Mouse (Mus musculus): ENCODE measurements around the gene 1110008P14Rik.
A peak's percentile ranks its signal among the peaks of the same experiment; 100 is the strongest.
"Not testable (repeated sequence)": the region's sequence is repeated elsewhere in the genome, so short reads cannot be mapped to it uniquely, and the experiment has no call there.

1110008P14Rik gene

GRCm38 (mm10) chr2:32362817-32363340 lies 18.9 kb downstream of the 1110008P14Rik start:
- peak; percentile 89 for DNase-seq

GRCm38 (mm10) chr2:32362274-32362673 lies 19.5 kb downstream of the 1110008P14Rik start:
- DNase-seq: not testable (repeated sequence)

GRCm38 (mm10) chr2:32361437-32361836 lies 20.3 kb downstream of the 1110008P14Rik start:
- DNase-seq: peak; percentile 61

- DNase-seq: peak; percentile 66
Measured at GRCm38 (mm10) chr2:32360741-32361140, 21.0 kb downstream of the 1110008P14Rik start.

- DNase-seq: no peak
Measured at GRCm38 (mm10) chr2:32358381-32358780, 23.4 kb downstream of the 1110008P14Rik start.

DNA sequence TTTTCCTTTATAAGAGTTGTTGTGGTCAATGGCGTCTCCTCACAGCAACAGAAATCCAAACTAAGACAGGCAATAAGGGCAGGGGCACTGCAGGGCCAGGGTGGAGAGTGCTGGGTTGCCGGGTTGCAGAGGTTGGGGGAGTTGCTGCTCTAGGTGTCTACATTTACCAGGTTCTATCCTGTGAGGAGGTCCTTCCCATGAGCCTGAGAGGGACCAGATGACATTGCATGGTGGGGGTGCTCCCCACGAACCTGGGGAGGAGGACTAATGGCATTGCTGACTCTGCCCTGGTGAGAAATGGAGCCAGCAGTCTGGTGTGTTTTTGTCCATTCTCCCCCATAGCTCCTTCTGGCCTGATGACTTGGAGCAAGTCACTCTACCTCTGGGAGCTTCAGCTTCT lies 24.0 kb downstream of the 1110008P14Rik start:
- DNase-seq: no peak

GRCm38 (mm10) chr2:32356216-32356615 lies 25.5 kb downstream of the 1110008P14Rik start:
- no peak for DNase-seq

DNA sequence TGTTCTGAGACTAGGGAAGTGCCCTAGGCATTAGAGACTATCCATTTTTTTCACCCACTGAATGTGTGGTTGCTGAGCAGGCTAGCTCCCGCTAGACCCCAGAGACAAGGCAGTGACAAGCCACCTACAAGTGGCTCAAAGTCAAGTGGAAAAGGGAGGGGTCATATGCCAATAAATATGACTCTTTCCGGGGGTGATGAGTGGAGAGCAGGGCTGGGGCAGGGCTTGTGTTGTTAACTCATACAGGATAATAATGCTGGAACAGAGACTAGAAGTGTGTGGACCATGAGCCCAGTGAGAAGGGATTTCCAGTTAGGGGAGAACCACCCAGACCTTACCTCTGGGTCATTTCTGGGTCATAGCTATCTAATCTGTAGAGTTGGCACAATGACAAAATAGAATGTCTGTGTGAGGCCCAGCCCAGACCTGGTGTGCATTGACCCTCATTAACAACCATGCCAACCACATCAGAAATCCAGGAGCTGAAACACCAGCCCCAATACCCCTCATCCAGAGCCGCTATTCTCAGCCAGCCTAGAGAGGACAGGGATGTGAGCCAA lies 27.3 kb downstream of the 1110008P14Rik start:
- no peak for DNase-seq

- DNase-seq: no peak
Measured at GRCm38 (mm10) chr2:32353836-32354235, 27.9 kb downstream of the 1110008P14Rik start.

DNA sequence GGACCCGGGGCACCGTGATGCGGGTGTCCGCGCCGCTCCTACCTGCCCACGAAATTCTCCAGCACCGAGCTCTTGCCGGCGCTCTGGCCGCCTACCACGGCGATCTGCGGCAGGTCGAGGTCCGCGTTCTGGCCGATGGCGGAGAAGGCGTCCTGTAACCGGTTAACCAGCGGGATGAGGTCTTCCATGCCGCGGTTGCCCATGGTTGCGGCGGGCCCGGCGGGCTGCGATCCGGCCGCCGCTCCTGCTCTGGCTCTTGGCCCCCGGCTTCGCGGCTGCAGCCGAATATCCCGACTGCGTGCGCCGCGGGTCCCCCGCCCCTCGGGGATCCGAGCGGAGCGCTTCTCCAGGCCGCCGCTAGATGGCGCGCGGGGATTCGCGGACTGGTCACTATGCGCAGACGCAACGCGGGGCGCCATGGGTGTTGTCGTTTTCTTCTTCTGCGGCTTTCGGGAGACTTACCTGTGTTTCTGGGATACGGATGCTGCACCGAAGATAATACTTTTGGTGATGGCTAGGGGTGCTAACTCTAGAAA lies 28.7 kb downstream of the 1110008P14Rik start, which contains the start of gene Dnm1:
Gene Dnm1 (minus strand): TSS at position 332 of the 536 bp plus-strand sequence.
- peak; percentile 97 for DNase-seq

- peak; percentile 74 for DNase-seq
Measured at GRCm38 (mm10) chr2:32352151-32353006, 29.4 kb downstream of the 1110008P14Rik start, which contains the start of gene Ciz1. Gene Ciz1 (plus strand): TSS chr2:32352327.

DNA sequence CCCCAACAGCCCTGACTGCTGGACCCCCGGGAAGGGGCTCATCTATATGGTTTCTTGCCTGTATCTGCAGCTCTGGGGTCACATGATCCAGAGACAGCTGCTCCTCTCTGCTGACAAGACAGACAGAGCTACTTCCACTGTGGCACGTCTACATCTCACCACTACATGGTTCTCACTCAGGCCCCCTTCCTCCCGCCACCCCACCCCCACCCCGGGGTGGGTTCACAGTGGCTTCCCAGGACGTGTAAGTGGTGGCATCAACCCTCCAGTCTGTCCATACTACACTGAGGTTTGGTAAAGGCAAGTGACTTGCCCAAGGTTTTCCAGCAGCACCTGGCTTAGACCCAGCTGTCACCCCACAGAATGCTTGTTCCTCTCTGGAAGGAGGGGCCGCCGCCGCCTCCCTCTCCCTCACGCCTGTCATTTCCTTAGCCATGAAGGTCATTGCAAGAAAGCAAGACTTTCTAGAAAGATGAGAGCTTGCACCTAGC lies 30.2 kb downstream of the 1110008P14Rik start:
- no peak for DNase-seq

DNA sequence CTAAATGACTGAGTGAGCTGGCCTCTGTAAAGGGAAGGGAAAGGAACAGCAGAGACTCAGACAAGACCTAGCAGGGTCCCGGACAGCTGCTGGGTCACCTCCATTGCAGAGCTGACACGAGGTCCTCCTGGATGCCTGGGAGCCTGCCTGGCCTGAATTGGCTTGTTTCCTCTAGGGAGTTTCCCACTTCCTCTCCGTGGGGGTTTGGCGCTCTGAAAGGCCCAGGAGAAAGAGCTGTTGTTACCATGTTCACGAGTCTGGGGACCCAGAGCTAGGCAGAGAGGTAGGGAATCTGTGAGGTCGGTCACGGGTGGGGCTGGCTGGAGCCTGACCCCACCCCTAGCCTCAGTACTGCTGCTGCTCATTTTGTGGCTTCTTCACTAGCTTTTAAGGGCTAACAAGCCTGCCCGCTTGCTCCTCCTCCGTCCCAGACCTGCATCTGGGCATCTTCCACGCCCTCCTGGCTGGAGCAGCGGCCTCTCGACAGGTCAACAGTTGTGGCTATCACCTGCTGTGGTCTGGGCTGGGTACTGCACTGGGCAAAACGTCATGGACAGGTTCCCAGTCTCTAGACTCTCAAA lies 31.2 kb downstream of the 1110008P14Rik start:
- no peak for DNase-seq

DNA sequence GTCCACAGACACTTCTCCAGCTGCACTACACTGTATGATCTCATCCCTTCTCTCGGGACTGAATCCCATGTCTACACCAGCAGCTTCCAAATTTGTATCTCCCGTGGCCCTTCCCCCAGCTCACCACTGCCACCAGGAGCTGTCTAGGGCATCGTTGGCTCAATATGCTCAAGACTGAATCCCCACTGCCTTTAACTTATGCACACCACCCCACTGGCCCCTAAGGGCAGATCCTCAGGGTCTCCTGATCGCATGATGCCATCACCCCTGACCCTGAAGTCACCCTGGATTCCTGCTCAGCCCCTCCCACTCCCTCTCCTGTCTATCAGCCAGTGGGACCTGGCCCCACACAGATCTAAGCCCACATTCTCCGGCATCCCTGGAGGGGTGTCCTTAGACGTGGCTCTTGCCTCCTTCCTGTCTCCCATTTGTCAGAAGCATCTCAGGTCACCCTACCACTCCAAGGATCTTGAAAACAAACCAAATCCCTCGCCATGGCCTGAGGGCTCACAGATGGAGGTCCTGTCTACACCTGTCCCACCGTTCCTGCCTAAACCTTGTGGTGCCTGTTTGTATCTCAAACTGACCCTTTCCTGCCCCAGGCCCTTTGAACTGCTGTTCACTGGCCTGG lies 32.0 kb downstream of the 1110008P14Rik start:
- no peak for DNase-seq

- no peak for DNase-seq
Measured at GRCm38 (mm10) chr2:32348311-32348710, 33.4 kb downstream of the 1110008P14Rik start.

DNA sequence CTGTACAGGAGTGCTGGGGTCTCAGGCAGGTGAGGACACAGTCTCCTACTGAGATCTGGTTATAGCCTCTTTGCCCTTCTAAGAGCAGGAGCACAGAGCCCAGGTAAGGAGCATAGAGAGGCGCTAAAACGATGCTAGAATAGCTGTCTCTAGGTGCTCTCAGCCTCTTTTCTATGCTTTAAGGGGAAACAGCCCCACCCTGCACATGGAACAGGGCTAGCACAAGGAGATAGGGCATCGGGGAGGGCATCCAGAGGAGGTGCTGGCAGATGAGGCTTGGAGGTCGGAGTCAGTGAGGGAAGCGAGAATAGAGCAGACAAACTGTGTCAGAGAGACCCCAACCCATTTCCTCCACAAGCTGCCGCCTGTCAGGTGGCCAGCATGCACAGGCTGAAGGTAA lies 34.7 kb downstream of the 1110008P14Rik start:
- DNase-seq: no peak

DNA sequence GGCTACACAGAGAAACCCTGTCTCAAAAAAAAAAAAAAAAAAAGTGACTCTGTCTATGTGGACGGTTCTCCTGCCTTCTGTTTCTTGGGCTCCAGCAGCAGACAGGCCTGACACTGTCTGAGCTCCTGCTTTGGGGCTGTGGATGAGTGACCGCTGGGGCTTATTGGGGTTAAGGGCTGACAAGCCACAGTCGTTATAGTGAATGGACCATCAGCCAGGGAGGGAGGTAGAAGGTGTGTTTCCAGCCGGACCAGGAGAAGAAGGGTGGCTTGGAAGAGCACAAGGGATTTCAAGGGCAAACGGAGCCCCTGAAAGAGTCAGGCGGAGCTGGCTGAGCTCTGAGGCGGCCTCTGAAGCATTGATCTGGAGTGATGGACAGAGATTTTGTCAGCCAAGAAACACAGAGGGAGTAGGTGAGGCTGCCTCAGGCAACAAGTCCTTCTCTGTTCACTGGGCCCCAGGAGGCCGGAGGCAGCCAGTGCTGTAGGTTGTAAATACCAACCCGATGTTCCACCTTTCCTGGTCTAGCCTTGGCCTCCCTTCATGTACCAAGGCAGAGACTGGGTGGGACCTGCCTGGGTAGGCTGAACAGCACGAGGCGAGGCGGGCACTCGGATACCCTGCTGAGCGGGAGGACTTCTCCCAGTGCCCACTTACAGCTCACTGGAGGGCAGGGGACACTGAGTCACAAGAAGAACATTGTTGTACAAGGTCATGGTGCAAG lies 37.0 kb downstream of the 1110008P14Rik start:
- no peak for DNase-seq

GRCm38 (mm10) chr2:32344056-32344455 lies 37.7 kb downstream of the 1110008P14Rik start:
- DNase-seq: no peak

- DNase-seq: no peak
Measured at GRCm38 (mm10) chr2:32343351-32343671, 38.4 kb downstream of the 1110008P14Rik start.

- no peak for DNase-seq
Measured at GRCm38 (mm10) chr2:32342539-32343350, 39.0 kb downstream of the 1110008P14Rik start.

DNA sequence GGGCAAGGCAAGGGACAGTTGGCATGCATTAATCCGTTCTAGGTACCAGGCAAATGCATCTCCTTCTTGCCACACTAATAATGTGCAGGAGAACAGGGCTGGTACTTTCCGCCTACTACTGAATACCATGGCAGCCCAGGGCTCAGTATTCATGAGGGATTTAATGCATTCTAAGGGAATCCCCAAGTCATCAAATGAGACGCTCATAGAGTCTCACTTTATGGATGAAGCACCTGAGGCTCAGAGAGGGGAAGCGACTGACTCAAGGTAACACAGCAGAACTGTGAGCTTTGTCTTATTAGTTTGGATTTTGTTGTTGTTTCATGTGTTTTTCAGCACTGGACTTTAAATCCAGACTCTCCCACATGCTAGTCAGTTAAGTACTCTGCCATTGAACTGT lies 39.7 kb downstream of the 1110008P14Rik start:
- DNase-seq: no peak

Measured in right cerebral cortex, postnatal 4 days (tissue).